Mouse (Mus musculus) frontal cortex, postnatal 25 days (tissue): ENCODE data around the gene Eif2s2.
A peak's percentile ranks its signal among the peaks of the same experiment; 100 is the strongest.
"Not testable (repeated sequence)": the region's sequence is repeated elsewhere in the genome, so short reads cannot be mapped to it uniquely, and the experiment has no call there.

Experiments used
- DNase-seq, 2 experiments: peaks; one replicate each; pipeline ENCODE4 v3.0.0; 2022; ENCODE audit warnings: low spot score in 2 of 2

The Eif2s2 gene

GRCm38 (mm10) chr2:154892201-154893044, at the start of gene Eif2s2:
Gene Eif2s2 (minus strand): TSS chr2:154892935.
- DNase-seq, result peak; percentile 91

- DNase-seq, result no peak
These were observed 49.2 kb upstream of the Eif2s2 start for GRCm38 (mm10) chr2:154941952-154942351.

- DNase-seq, result no peak
These were observed 45.0 kb upstream of the Eif2s2 start for GRCm38 (mm10) chr2:154937547-154938390.

GRCm38 (mm10) chr2:154936536-154937155, 43.9 kb upstream of the Eif2s2 start:
- no peak for DNase-seq

GRCm38 (mm10) chr2:154936106-154936505, 43.4 kb upstream of the Eif2s2 start:
- DNase-seq, result no peak

- DNase-seq, result no peak
These were observed 41.1 kb upstream of the Eif2s2 start for GRCm38 (mm10) chr2:154933884-154934283.

GRCm38 (mm10) chr2:154928298-154928697, 35.6 kb upstream of the Eif2s2 start:
- DNase-seq, result no peak

- DNase-seq, result no peak
These were observed 34.1 kb upstream of the Eif2s2 start for GRCm38 (mm10) chr2:154926843-154927242.

GRCm38 (mm10) chr2:154925411-154926031, 32.8 kb upstream of the Eif2s2 start:
- no peak for DNase-seq

- not testable (repeated sequence) for DNase-seq
These were observed 29.4 kb upstream of the Eif2s2 start for GRCm38 (mm10) chr2:154922134-154922533.

GRCm38 (mm10) chr2:154920896-154921295, 28.2 kb upstream of the Eif2s2 start:
- DNase-seq, result no peak

- DNase-seq, result no peak
These were observed 25.3 kb upstream of the Eif2s2 start for GRCm38 (mm10) chr2:154917866-154918641.

- DNase-seq, result no peak
These were observed 23.8 kb upstream of the Eif2s2 start for GRCm38 (mm10) chr2:154916547-154916946.

- DNase-seq, result no peak
These were observed 23.3 kb upstream of the Eif2s2 start for GRCm38 (mm10) chr2:154915922-154916541.

- no peak for DNase-seq
These were observed 17.1 kb upstream of the Eif2s2 start for GRCm38 (mm10) chr2:154909789-154910188.

GRCm38 (mm10) chr2:154908223-154908622, 15.5 kb upstream of the Eif2s2 start:
- not testable (repeated sequence) for DNase-seq

- DNase-seq, result no peak
These were observed 13.1 kb upstream of the Eif2s2 start for GRCm38 (mm10) chr2:154905796-154906195.

- DNase-seq, result no peak
These were observed 9.4 kb upstream of the Eif2s2 start for GRCm38 (mm10) chr2:154902111-154902510.

- DNase-seq, result not testable (repeated sequence)
These were observed 6.7 kb upstream of the Eif2s2 start for GRCm38 (mm10) chr2:154899412-154899811.

- not testable (repeated sequence) for DNase-seq
These were observed 6.3 kb upstream of the Eif2s2 start for GRCm38 (mm10) chr2:154899004-154899403.
